Mouse (Mus musculus) cerebellum, adult 2 months (tissue): ENCODE results near the gene Gab1.

Experiments used
- CTCF ChIP-seq: fragments of 200-500 bp; IDR thresholded peaks from 2 replicates; pipeline ENCODE4 v1.5.1; 2011; ENCODE audit warnings: low read depth, mild to moderate bottlenecking, control low read depth, low read length, moderate library complexity, borderline replicate concordance; ENCODE audit not compliant: insufficient read depth
- POLR2A ChIP-seq: fragments of 200-500 bp; IDR thresholded peaks from 2 replicates; pipeline ENCODE4 v1.6.1; 2011; ENCODE audit warnings: low read length, control low read depth, borderline replicate concordance; ENCODE audit not compliant: insufficient read depth

DNA sequence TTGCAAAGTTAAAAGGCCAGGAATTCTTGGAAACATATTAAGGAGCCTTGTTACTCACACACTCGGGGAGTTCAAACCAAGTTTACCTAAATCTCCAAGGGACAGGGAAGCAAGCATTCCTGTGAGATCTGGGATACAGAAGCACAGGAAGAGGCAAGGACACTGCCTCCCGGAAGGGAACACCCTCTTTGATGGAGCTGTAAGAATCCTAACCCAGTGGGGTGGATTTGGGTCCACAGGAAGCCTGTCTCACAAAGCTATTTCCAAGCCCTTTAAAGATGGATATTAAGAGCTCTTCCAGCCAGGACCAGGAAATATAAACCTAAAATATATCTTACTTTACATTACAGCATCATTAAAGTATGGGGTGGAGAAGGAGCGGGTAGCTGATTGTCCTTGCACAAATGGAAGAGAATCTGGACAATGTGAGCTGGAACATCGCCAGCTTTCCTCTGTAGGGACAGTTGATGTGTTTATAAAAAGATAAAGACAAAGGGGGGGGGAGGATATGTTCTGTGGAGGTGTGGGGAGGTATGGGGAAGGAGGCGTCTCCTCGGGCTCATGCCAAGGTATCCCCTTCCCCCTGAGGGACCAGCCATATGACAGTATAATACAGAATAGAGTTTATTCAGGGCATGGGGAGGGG, 28.1 kb upstream of the Gab1 start:
- no peak for TF ChIP-seq CTCF
- no peak for TF ChIP-seq POLR2A
